Mouse (Mus musculus) heart, postnatal 0 days (tissue): Measurements from ENCODE around the gene Nhsl1.

Experiments
- CTCF ChIP-seq: IDR thresholded peaks from 2 replicates; pipeline ENCODE4 v1.5.1; 2016; ENCODE audit warnings: antibody characterized with exemption, control low read depth, low read depth
- EP300 ChIP-seq: IDR thresholded peaks from 2 replicates; pipeline ENCODE4 v1.6.1; 2016; ENCODE audit warnings: antibody characterized with exemption, low read depth

DNA sequence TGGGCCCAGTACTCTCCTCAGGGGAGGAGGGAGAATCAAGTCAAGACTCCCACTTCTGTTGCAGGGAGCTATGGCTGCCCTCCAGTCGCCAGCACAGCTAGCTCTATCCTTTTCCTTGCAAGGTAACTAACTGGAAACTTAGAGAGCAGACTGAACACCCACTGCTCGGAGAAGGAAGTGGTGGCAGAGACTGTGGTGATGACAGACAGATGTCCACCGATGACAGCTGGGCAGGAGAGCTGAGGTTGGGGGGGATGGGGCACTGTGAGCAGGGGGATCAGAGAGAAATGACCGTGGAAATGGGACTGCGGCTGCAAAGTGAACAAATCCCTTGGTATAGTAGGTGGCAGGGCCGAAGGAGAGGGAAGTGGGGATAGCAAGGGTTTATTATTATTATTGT lies 73.5 kb downstream of the Nhsl1 start:
- TF ChIP-seq CTCF (no peak), EP300 (no peak)
